Mouse (Mus musculus): ENCODE data around the gene Vwa3a. TPM values are rescaled to one million over a fixed set of nuclear protein-coding genes. Genes with fewer than 3 reads are reported as not detected.
A peak's percentile ranks its signal among the peaks of the same experiment; 100 is the strongest.

Gene Vwa3a
- polyA plus RNA-seq, 1 experiment from 2014 or later: 0.44 TPM

- Histone ChIP-seq H3K4me2 (ENCODE audit: low read depth, low read length) (no peak overlapping the region), H3K27me3 (replicated peaks; ENCODE audit: control insufficient read depth, insufficient read depth, low read length) (no peaks in the 10 kb centered on the region), H3K4me3 (ENCODE audit: low read length) (no peak overlapping the region), H3K27ac (ENCODE audit: low read length) (no peak overlapping the region), H3K9ac (ENCODE audit: low read depth, low read length) (no peak overlapping the region), H3K36me3 (ENCODE audit: control insufficient read depth, insufficient read depth, low read length) (no peaks in the 10 kb centered on the region), H3K4me1 (ENCODE audit: control insufficient read depth, insufficient read depth, low read length) (no peaks in the 10 kb centered on the region), H3K9me3 (ENCODE audit: control insufficient read depth, low read length) (no peaks in the 10 kb centered on the region)
- WGBS: 22% methylated on average over 5 of the region's 5 CpGs
- peak; percentile 38 for ATAC-seq
Measured at GRCm38 (mm10) chr7:120823248-120823647, 84.1 kb downstream of the Vwa3a start.

- H3K36me3 ChIP-seq (ENCODE audit: control insufficient read depth, insufficient read depth, low read length): no peaks in the 10 kb centered on the region
- no peak overlapping the region for H3K4me2 ChIP-seq (ENCODE audit: low read depth, low read length)
- no peak for ATAC-seq
- H3K9ac ChIP-seq (ENCODE audit: low read depth, low read length): no peak overlapping the region
- H3K4me1 ChIP-seq (ENCODE audit: control insufficient read depth, insufficient read depth, low read length): peaks cover under 1% of the 10 kb centered on the region; the same call in 1 of the 2 replicates
- 67% methylated on average over 2 of the region's 2 CpGs for WGBS
- H3K27ac ChIP-seq (ENCODE audit: low read length): no peak overlapping the region
- H3K9me3 ChIP-seq (ENCODE audit: control insufficient read depth, low read length): no peaks in the 10 kb centered on the region
- no peaks in the 10 kb centered on the region for H3K27me3 ChIP-seq (replicated peaks; ENCODE audit: control insufficient read depth, insufficient read depth, low read length)
- H3K4me3 ChIP-seq (ENCODE audit: low read length): no peak overlapping the region
Measured at GRCm38 (mm10) chr7:120825097-120825496, 86.0 kb downstream of the Vwa3a start.

- no peak overlapping the region for H3K4me3 ChIP-seq (ENCODE audit: low read length)
- H3K4me2 ChIP-seq (ENCODE audit: low read depth, low read length): no peak overlapping the region
- no peaks in the 10 kb centered on the region for H3K27me3 ChIP-seq (replicated peaks; ENCODE audit: control insufficient read depth, insufficient read depth, low read length)
- H3K27ac ChIP-seq (ENCODE audit: low read length): no peak overlapping the region
- peak; percentile 46 for ATAC-seq
- WGBS: 17% methylated on average over 3 of the region's 3 CpGs
- H3K36me3 ChIP-seq (ENCODE audit: control insufficient read depth, insufficient read depth, low read length): no peaks in the 10 kb centered on the region
- peaks cover 10% of the 10 kb centered on the region; the same call in 1 of the 2 replicates for H3K4me1 ChIP-seq (ENCODE audit: control insufficient read depth, insufficient read depth, low read length)
- no peak overlapping the region for H3K9ac ChIP-seq (ENCODE audit: low read depth, low read length)
- no peaks in the 10 kb centered on the region for H3K9me3 ChIP-seq (ENCODE audit: control insufficient read depth, low read length)
Measured at GRCm38 (mm10) chr7:120826408-120826807, 87.3 kb downstream of the Vwa3a start.

- H3K4me2 ChIP-seq (ENCODE audit: low read depth, low read length): peak overlapping the region; percentile 73
- H3K36me3 ChIP-seq (ENCODE audit: control insufficient read depth, insufficient read depth, low read length): no peaks in the 10 kb centered on the region
- peak; percentile 39 for ATAC-seq
- H3K4me3 ChIP-seq (ENCODE audit: low read length): peak overlapping the region; percentile 52
- H3K27me3 ChIP-seq (replicated peaks; ENCODE audit: control insufficient read depth, insufficient read depth, low read length): no peaks in the 10 kb centered on the region
- H3K9ac ChIP-seq (ENCODE audit: low read depth, low read length): peak overlapping the region; percentile 68
- WGBS: 1% methylated on average over 46 of the region's 46 CpGs
- peaks cover 13% of the 10 kb centered on the region; the same call in 1 of the 2 replicates for H3K4me1 ChIP-seq (ENCODE audit: control insufficient read depth, insufficient read depth, low read length)
- peak overlapping the region; percentile 25 for H3K27ac ChIP-seq (ENCODE audit: low read length)
- no peaks in the 10 kb centered on the region for H3K9me3 ChIP-seq (ENCODE audit: control insufficient read depth, low read length)
Measured at GRCm38 (mm10) chr7:120830431-120831381, 91.6 kb downstream of the Vwa3a start.

GRCm38 (mm10) chr7:120834426-120834825 lies 95.3 kb downstream of the Vwa3a start:
- H3K4me1 ChIP-seq (ENCODE audit: control insufficient read depth, insufficient read depth, low read length): peaks cover 18% of the 10 kb centered on the region
- no peak for ATAC-seq
- H3K9me3 ChIP-seq (ENCODE audit: control insufficient read depth, low read length): no peaks in the 10 kb centered on the region
- no peak overlapping the region for H3K27ac ChIP-seq (ENCODE audit: low read length)
- H3K4me3 ChIP-seq (ENCODE audit: low read length): peak overlapping the region; percentile 74
- H3K9ac ChIP-seq (ENCODE audit: low read depth, low read length): 0 out of 2 replicates have a peak overlapping the region, but pooled peaks have one; percentile 63
- peak overlapping the region; percentile 42 for H3K4me2 ChIP-seq (ENCODE audit: low read depth, low read length)
- no peaks in the 10 kb centered on the region for H3K27me3 ChIP-seq (replicated peaks; ENCODE audit: control insufficient read depth, insufficient read depth, low read length)
- H3K36me3 ChIP-seq (ENCODE audit: control insufficient read depth, insufficient read depth, low read length): no peaks in the 10 kb centered on the region
- WGBS: 41% methylated on average over 6 of the region's 6 CpGs

GRCm38 (mm10) chr7:120834863-120835372 lies 95.8 kb downstream of the Vwa3a start:
- peak overlapping the region; percentile 74 for H3K4me3 ChIP-seq (ENCODE audit: low read length)
- H3K27me3 ChIP-seq (replicated peaks; ENCODE audit: control insufficient read depth, insufficient read depth, low read length): no peaks in the 10 kb centered on the region
- H3K4me1 ChIP-seq (ENCODE audit: control insufficient read depth, insufficient read depth, low read length): peaks cover 18% of the 10 kb centered on the region
- H3K36me3 ChIP-seq (ENCODE audit: control insufficient read depth, insufficient read depth, low read length): no peaks in the 10 kb centered on the region
- H3K27ac ChIP-seq (ENCODE audit: low read length): peak overlapping the region; percentile 88
- WGBS: 6% methylated on average over 14 of the region's 14 CpGs
- H3K9ac ChIP-seq (ENCODE audit: low read depth, low read length): peak overlapping the region; percentile 63; the same call in 1 of the 2 replicates
- H3K4me2 ChIP-seq (ENCODE audit: low read depth, low read length): peak overlapping the region; percentile 42
- ATAC-seq: peak; percentile 84
- no peaks in the 10 kb centered on the region for H3K9me3 ChIP-seq (ENCODE audit: control insufficient read depth, low read length)

GRCm38 (mm10) chr7:120835449-120836359 lies 96.6 kb downstream of the Vwa3a start:
- peak; percentile 87 for ATAC-seq
- Histone ChIP-seq H3K36me3 (ENCODE audit: control insufficient read depth, insufficient read depth, low read length) (no peaks in the 10 kb centered on the region), H3K27ac (ENCODE audit: low read length) (peak overlapping the region; percentile 72), H3K4me1 (ENCODE audit: control insufficient read depth, insufficient read depth, low read length) (peaks cover 11% of the 10 kb centered on the region; the same call in 1 of the 2 replicates), H3K4me2 (ENCODE audit: low read depth, low read length) (peak overlapping the region; percentile 53), H3K4me3 (ENCODE audit: low read length) (peak overlapping the region; percentile 74), H3K9ac (ENCODE audit: low read depth, low read length) (peak overlapping the region; percentile 68), H3K27me3 (replicated peaks; ENCODE audit: control insufficient read depth, insufficient read depth, low read length) (no peaks in the 10 kb centered on the region), H3K9me3 (ENCODE audit: control insufficient read depth, low read length) (no peaks in the 10 kb centered on the region)
- under 1% methylated on average over 41 of the region's 41 CpGs for WGBS

GRCm38 (mm10) chr7:120836361-120836760 lies 97.2 kb downstream of the Vwa3a start:
- Histone ChIP-seq H3K4me2 (ENCODE audit: low read depth, low read length) (peak overlapping the region; percentile 53), H3K4me3 (ENCODE audit: low read length) (peak overlapping the region; percentile 74), H3K27ac (ENCODE audit: low read length) (no peak overlapping the region), H3K36me3 (ENCODE audit: control insufficient read depth, insufficient read depth, low read length) (no peaks in the 10 kb centered on the region), H3K9me3 (ENCODE audit: control insufficient read depth, low read length) (no peaks in the 10 kb centered on the region), H3K4me1 (ENCODE audit: control insufficient read depth, insufficient read depth, low read length) (peaks cover 8% of the 10 kb centered on the region; the same call in 1 of the 2 replicates), H3K9ac (ENCODE audit: low read depth, low read length) (no peak overlapping the region), H3K27me3 (replicated peaks; ENCODE audit: control insufficient read depth, insufficient read depth, low read length) (no peaks in the 10 kb centered on the region)
- 4% methylated on average over 12 of the region's 12 CpGs for WGBS
- no peak for ATAC-seq

Data from intestine, embryonic 16.5 days (tissue).